Mouse (Mus musculus): ENCODE measurements around the gene Arhgap4. TPM values are rescaled to one million over a fixed set of nuclear protein-coding genes. Genes with fewer than 3 reads are reported as not detected.

Arhgap4 gene
- polyA plus RNA-seq, 1 experiment from 2014 or later: 5.7 TPM

DNA sequence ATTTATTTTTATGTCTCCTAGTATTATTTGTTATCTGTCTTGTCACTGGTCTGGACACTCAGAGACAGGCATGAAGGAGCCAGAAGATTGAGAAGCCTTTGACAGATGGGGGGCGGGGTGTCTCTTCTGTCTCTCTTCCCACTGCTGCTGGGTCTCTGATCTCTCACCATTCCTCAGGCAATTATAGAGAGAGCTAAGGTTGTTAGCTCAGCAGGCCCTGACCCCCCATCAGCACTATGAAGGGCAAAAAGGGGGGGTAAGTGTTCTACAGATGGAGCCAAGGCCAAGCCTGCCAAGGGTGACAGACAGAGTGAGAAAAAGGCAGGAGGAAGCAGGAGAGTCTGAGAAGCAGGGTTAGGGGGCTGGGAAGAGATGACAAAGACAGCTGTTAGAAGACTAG is 49.7 kb downstream of the Arhgap4 start:
- 63% methylated on average over 1 of the region's 1 CpGs for WGBS
- no peak for ATAC-seq
- no peaks in the 10 kb centered on the region for H3K9me3 ChIP-seq (ENCODE audit: control insufficient read depth, low read length)
- H3K27me3 ChIP-seq (replicated peaks; ENCODE audit: control insufficient read depth, insufficient read depth, low read length): 0 out of 2 replicates have a peak, but pooled peaks cover 3% of the 10 kb centered on the region
- no peak overlapping the region for H3K27ac ChIP-seq (ENCODE audit: low read length)
- H3K9ac ChIP-seq (ENCODE audit: low read depth, low read length): no peak overlapping the region
- H3K4me2 ChIP-seq (ENCODE audit: low read depth, low read length): no peak overlapping the region
- no peaks in the 10 kb centered on the region for H3K36me3 ChIP-seq (ENCODE audit: control insufficient read depth, insufficient read depth, low read length)
- H3K4me1 ChIP-seq (ENCODE audit: control insufficient read depth, insufficient read depth, low read length): no peaks in the 10 kb centered on the region
- no peak overlapping the region for H3K4me3 ChIP-seq (ENCODE audit: low read length)

DNA sequence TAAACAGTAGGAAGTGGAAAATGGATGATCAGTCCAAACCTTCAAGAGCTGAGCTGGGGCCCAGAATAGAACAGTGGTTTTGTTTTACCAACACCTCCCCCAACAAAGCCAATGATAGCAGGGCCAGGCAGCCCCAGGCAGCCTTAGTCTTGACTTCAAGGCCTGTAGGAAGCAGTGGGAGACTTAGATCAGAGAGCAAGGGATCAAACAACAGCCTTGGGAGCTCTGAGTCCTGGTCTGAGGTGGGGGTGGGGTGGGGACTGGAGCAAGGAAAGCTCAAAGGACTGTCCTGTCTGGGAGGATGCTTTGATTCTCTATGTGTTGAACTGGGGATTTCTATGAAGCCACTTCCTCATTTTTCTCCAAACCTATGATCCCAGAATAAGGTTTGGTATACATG is 50.2 kb downstream of the Arhgap4 start:
- ATAC-seq: no peak
- no peaks in the 10 kb centered on the region for H3K9me3 ChIP-seq (ENCODE audit: control insufficient read depth, low read length)
- H3K4me2 ChIP-seq (ENCODE audit: low read depth, low read length): no peak overlapping the region
- no peaks in the 10 kb centered on the region for H3K4me1 ChIP-seq (ENCODE audit: control insufficient read depth, insufficient read depth, low read length)
- H3K36me3 ChIP-seq (ENCODE audit: control insufficient read depth, insufficient read depth, low read length): no peaks in the 10 kb centered on the region
- no peak overlapping the region for H3K27ac ChIP-seq (ENCODE audit: low read length)
- 0 out of 2 replicates have a peak, but pooled peaks cover 3% of the 10 kb centered on the region for H3K27me3 ChIP-seq (replicated peaks; ENCODE audit: control insufficient read depth, insufficient read depth, low read length)
- H3K4me3 ChIP-seq (ENCODE audit: low read length): no peak overlapping the region
- H3K9ac ChIP-seq (ENCODE audit: low read depth, low read length): no peak overlapping the region

DNA sequence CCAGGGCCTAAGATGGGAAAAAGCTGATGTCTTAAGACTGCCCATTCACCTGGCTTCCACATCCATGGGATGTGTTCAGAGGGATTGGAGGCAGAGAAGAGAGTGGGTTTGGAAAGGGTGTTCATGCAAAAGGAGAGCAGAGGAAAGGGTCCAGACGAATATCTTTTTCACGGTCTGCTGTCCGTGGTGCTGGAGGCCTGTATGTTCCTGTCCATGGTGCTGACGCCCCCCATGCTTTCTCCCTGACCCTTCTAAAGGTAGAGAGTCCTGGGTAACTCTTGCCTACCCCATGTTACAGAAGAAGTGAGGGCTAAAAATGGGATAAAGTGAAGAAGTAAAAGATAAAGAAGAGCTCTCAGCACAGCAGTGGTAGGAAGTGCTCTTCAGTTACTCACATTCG is 52.3 kb downstream of the Arhgap4 start:
- no peaks in the 10 kb centered on the region for H3K4me1 ChIP-seq (ENCODE audit: control insufficient read depth, insufficient read depth, low read length)
- no peak overlapping the region for H3K4me3 ChIP-seq (ENCODE audit: low read length)
- H3K36me3 ChIP-seq (ENCODE audit: control insufficient read depth, insufficient read depth, low read length): no peaks in the 10 kb centered on the region
- no peak overlapping the region for H3K27ac ChIP-seq (ENCODE audit: low read length)
- H3K27me3 ChIP-seq (replicated peaks; ENCODE audit: control insufficient read depth, insufficient read depth, low read length): 0 out of 2 replicates have a peak, but pooled peaks cover 3% of the 10 kb centered on the region
- no peak overlapping the region for H3K9ac ChIP-seq (ENCODE audit: low read depth, low read length)
- 14% methylated on average over 5 of the region's 5 CpGs for WGBS
- H3K4me2 ChIP-seq (ENCODE audit: low read depth, low read length): no peak overlapping the region
- no peak for ATAC-seq
- H3K9me3 ChIP-seq (ENCODE audit: control insufficient read depth, low read length): no peaks in the 10 kb centered on the region

DNA sequence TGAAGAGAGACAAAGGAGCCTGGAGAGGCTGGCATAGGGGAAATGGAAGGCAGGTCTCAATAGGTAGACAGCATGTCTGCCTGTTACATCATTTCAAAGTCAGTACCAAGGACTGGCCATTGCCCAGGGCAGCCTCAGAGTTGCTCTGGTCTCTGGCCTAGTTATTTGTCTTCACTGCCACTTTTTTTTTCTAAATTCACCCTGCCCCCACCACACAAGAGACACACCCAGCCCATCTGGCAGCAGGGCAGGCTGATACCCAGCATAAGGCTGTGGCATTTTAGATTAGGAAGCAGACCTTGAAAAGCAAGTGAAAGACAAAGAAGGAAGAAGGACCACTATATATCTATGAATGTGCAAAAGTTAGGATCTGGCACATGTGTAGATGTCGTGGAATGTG is 53.8 kb downstream of the Arhgap4 start:
- H3K9me3 ChIP-seq (ENCODE audit: control insufficient read depth, low read length): no peaks in the 10 kb centered on the region
- no peak overlapping the region for H3K9ac ChIP-seq (ENCODE audit: low read depth, low read length)
- H3K4me3 ChIP-seq (ENCODE audit: low read length): no peak overlapping the region
- H3K36me3 ChIP-seq (ENCODE audit: control insufficient read depth, insufficient read depth, low read length): no peaks in the 10 kb centered on the region
- no peaks in the 10 kb centered on the region for H3K4me1 ChIP-seq (ENCODE audit: control insufficient read depth, insufficient read depth, low read length)
- 72% methylated on average over 1 of the region's 1 CpGs for WGBS
- ATAC-seq: no peak
- no peak overlapping the region for H3K27ac ChIP-seq (ENCODE audit: low read length)
- 0 out of 2 replicates have a peak, but pooled peaks cover 3% of the 10 kb centered on the region for H3K27me3 ChIP-seq (replicated peaks; ENCODE audit: control insufficient read depth, insufficient read depth, low read length)
- H3K4me2 ChIP-seq (ENCODE audit: low read depth, low read length): no peak overlapping the region

DNA sequence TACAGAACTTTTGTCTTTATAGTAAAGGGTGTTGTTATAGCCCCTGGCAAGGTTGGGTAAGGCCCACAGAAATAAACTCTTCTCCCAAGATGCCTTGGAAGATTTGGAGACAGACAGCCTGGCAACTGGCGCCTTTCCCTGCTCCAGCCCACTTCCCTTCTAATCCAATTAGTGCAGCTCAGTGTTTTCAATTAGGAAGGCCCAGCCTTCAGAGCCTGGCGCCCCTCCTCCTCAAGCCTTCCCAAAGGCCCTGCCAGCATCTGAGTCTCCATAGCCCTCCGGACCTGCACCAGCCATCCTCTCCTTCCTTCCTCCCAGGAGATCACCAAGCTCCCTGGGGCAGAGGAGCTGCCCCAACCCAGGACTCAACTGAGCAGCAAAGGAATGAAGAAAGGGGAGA is 54.4 kb downstream of the Arhgap4 start:
- Histone ChIP-seq H3K27me3 (replicated peaks; ENCODE audit: control insufficient read depth, insufficient read depth, low read length) (0 out of 2 replicates have a peak, but pooled peaks cover 3% of the 10 kb centered on the region), H3K9me3 (ENCODE audit: control insufficient read depth, low read length) (no peaks in the 10 kb centered on the region), H3K27ac (ENCODE audit: low read length) (no peak overlapping the region), H3K9ac (ENCODE audit: low read depth, low read length) (no peak overlapping the region), H3K36me3 (ENCODE audit: control insufficient read depth, insufficient read depth, low read length) (no peaks in the 10 kb centered on the region), H3K4me1 (ENCODE audit: control insufficient read depth, insufficient read depth, low read length) (no peaks in the 10 kb centered on the region), H3K4me2 (ENCODE audit: low read depth, low read length) (no peak overlapping the region), H3K4me3 (ENCODE audit: low read length) (no peak overlapping the region)
- 35% methylated on average over 3 of the region's 3 CpGs for WGBS
- ATAC-seq: no peak

DNA sequence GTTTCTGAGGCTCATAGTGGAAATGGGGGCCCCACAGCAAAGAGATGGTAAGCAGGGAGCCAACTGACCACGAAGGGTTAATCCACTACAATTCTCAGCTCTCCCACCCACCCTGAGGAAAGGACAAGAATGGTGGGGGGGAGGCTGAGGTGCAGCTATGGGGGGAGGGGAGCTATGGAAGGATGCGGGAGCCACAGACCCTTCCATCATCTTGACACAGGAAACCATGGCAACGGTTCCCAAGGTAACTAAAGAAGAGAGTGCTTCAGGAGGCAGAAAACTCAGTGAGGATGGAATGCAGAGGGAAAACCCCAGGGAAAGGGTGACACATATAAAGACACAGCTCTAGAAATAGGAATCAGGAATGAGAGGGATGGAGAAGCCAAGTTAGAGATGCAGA is 57.0 kb downstream of the Arhgap4 start:
- H3K4me1 ChIP-seq (ENCODE audit: control insufficient read depth, insufficient read depth, low read length): no peaks in the 10 kb centered on the region
- 52% methylated on average over 3 of the region's 3 CpGs for WGBS
- no peaks in the 10 kb centered on the region for H3K36me3 ChIP-seq (ENCODE audit: control insufficient read depth, insufficient read depth, low read length)
- H3K27me3 ChIP-seq (replicated peaks; ENCODE audit: control insufficient read depth, insufficient read depth, low read length): 0 out of 2 replicates have a peak, but pooled peaks cover 3% of the 10 kb centered on the region
- H3K4me3 ChIP-seq (ENCODE audit: low read length): no peak overlapping the region
- H3K9me3 ChIP-seq (ENCODE audit: control insufficient read depth, low read length): no peaks in the 10 kb centered on the region
- no peak overlapping the region for H3K27ac ChIP-seq (ENCODE audit: low read length)
- H3K4me2 ChIP-seq (ENCODE audit: low read depth, low read length): no peak overlapping the region
- no peak for ATAC-seq
- no peak overlapping the region for H3K9ac ChIP-seq (ENCODE audit: low read depth, low read length)

DNA sequence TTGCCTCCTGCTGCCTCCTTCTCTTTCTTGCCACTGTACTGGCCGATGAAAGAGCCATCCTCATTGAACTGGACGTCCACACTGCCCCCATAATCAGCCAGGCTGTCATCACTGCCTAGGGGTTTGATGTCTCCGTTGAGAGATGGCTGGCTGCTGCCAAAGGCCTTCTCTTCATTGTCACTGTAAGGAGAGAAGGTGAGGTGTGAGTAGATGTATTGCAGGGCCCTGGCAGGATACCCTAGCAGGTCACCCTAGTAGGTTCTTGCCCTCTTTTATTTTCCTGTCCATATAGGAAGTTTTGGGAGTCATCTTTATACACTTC is 66.6 kb downstream of the Arhgap4 start:
- no peaks in the 10 kb centered on the region for H3K27me3 ChIP-seq (replicated peaks; ENCODE audit: control insufficient read depth, insufficient read depth, low read length)
- H3K9me3 ChIP-seq (ENCODE audit: control insufficient read depth, low read length): no peaks in the 10 kb centered on the region
- WGBS: 70% methylated on average over 3 of the region's 3 CpGs
- ATAC-seq: no peak
- no peak overlapping the region for H3K4me3 ChIP-seq (ENCODE audit: low read length)
- H3K36me3 ChIP-seq (ENCODE audit: control insufficient read depth, insufficient read depth, low read length): no peaks in the 10 kb centered on the region
- no peak overlapping the region for H3K4me2 ChIP-seq (ENCODE audit: low read depth, low read length)
- no peaks in the 10 kb centered on the region for H3K4me1 ChIP-seq (ENCODE audit: control insufficient read depth, insufficient read depth, low read length)
- H3K9ac ChIP-seq (ENCODE audit: low read depth, low read length): no peak overlapping the region
- no peak overlapping the region for H3K27ac ChIP-seq (ENCODE audit: low read length)

DNA sequence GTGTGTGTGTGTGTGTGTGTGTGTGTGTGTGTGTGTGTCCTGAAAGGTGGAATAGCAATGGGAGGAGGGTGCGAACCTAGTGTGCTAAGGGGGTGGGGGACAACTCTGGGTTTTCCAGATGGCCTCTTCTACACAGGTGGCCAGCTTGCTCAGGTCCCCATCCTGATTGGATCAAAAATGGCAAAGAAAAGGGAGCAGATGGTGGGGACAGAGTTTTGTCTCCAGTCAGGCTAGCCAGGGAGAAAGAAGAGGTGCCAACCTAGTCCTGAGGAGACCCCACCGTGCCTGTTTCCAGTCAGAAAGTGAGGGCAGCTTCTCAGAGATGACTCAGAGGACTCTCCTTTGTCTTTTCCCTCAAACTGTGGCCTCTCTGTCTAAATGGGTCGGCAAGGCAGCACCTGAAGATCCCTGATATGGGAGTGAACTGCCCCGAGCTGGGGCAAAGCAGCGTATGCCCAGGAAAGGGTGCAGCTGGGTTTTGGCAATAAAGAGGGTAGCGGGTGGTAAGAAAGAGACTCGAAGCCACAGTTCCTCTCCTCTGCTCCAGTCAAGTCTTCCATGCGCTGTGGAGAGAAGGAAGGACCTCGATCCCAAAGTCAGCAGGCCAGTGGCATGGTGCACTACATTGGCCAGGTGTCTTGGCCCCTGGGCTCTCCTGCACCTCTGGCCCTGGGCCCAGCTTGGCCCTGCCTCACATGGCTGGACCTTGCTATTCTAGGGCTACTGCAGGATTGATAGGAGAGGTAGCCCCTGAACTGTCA is 67.2 kb downstream of the Arhgap4 start:
- Histone ChIP-seq H3K4me1 (ENCODE audit: control insufficient read depth, insufficient read depth, low read length) (no peaks in the 10 kb centered on the region), H3K9ac (ENCODE audit: low read depth, low read length) (no peak overlapping the region), H3K9me3 (ENCODE audit: control insufficient read depth, low read length) (no peaks in the 10 kb centered on the region), H3K27ac (ENCODE audit: low read length) (no peak overlapping the region), H3K27me3 (replicated peaks; ENCODE audit: control insufficient read depth, insufficient read depth, low read length) (no peaks in the 10 kb centered on the region), H3K4me2 (ENCODE audit: low read depth, low read length) (no peak overlapping the region), H3K4me3 (ENCODE audit: low read length) (no peak overlapping the region), H3K36me3 (ENCODE audit: control insufficient read depth, insufficient read depth, low read length) (no peaks in the 10 kb centered on the region)
- ATAC-seq: no peak
- WGBS: 81% methylated on average over 9 of the region's 9 CpGs

All from intestine, embryonic 16.5 days (tissue).